Mouse (Mus musculus): ENCODE data around the gene Psmc3ip. TPM values are rescaled to one million over a fixed set of nuclear protein-coding genes. Genes with fewer than 3 reads are reported as not detected.

The Psmc3ip gene
- total and polyA plus RNA-seq, 2 experiments from 2014 or later: 9.5 to 19.2 TPM

DNA sequence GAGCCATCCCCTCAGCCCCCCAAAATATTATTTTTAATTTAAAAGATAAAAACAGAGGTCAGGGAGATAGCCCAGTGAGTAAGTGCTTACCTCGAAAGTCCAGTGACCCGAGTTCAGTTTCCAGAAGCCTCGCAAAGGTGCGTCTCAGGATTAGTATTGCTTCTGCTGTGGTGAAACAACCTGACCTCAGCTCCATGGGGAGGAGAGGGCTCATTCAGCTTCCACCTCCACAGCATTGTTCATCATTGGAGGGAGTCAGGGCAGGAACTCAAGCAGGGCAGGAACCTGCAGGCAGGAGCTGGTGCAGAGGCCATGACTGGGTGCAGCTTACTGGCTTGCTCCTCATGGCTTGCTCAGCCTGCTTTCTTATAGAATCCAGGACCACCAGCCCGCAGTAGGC is 34.2 kb downstream of the Psmc3ip start:
- Histone ChIP-seq H3K27me3 (ENCODE audit: insufficient read depth, low read length) (no peaks in the 10 kb centered on the region), H3K4me2 (ENCODE audit: low read depth) (no peak overlapping the region), H3K36me3 (ENCODE audit: insufficient read depth) (peaks cover 68% of the 10 kb centered on the region), H3K4me3 (ENCODE audit: low read depth, low read length) (no peak overlapping the region), H3K9me3 (ENCODE audit: low read length) (no peaks in the 10 kb centered on the region), H3K4me1 (ENCODE audit: insufficient read depth) (no peaks in the 10 kb centered on the region), H3K9ac (no peak overlapping the region), H3K27ac (ENCODE audit: low read depth, low read length) (no peak overlapping the region)
- TF ChIP-seq CTCF (IDR thresholded peaks at IDR 0.05; ENCODE audit: low read depth): no peak
- 87% methylated on average over 5 of the region's 5 CpGs for WGBS
- DNase-seq (no peak), ATAC-seq (no peak)

GRCm38 (mm10) chr11:101060126-101060525 is 35.1 kb downstream of the Psmc3ip start:
- 74% methylated on average over 8 of the region's 8 CpGs for WGBS
- no peaks in the 10 kb centered on the region for H3K9me3 ChIP-seq (ENCODE audit: low read length)
- H3K4me2 ChIP-seq (ENCODE audit: low read depth): no peak overlapping the region
- H3K36me3 ChIP-seq (ENCODE audit: insufficient read depth): peaks cover 78% of the 10 kb centered on the region
- ATAC-seq (no peak), DNase-seq (no peak)
- H3K4me3 ChIP-seq (ENCODE audit: low read depth, low read length): no peak overlapping the region
- no peak overlapping the region for H3K9ac ChIP-seq
- no peak overlapping the region for H3K27ac ChIP-seq (ENCODE audit: low read depth, low read length)
- TF ChIP-seq CTCF (IDR thresholded peaks at IDR 0.05; ENCODE audit: low read depth): no peak
- no peaks in the 10 kb centered on the region for H3K4me1 ChIP-seq (ENCODE audit: insufficient read depth)
- H3K27me3 ChIP-seq (ENCODE audit: insufficient read depth, low read length): no peaks in the 10 kb centered on the region

GRCm38 (mm10) chr11:101059473-101059872 is 35.8 kb downstream of the Psmc3ip start:
- no peak for ATAC-seq
- Histone ChIP-seq H3K9me3 (ENCODE audit: low read length) (no peaks in the 10 kb centered on the region), H3K4me2 (ENCODE audit: low read depth) (no peak overlapping the region), H3K27ac (ENCODE audit: low read depth, low read length) (no peak overlapping the region), H3K4me3 (ENCODE audit: low read depth, low read length) (no peak overlapping the region), H3K36me3 (ENCODE audit: insufficient read depth) (peaks cover 81% of the 10 kb centered on the region), H3K4me1 (ENCODE audit: insufficient read depth) (no peaks in the 10 kb centered on the region), H3K9ac (no peak overlapping the region), H3K27me3 (ENCODE audit: insufficient read depth, low read length) (no peaks in the 10 kb centered on the region)
- TF ChIP-seq CTCF (IDR thresholded peaks at IDR 0.05; ENCODE audit: low read depth): no peak
- 70% methylated on average over 10 of the region's 10 CpGs for WGBS
- DNase-seq: no peak

GRCm38 (mm10) chr11:101058726-101059125 is 36.5 kb downstream of the Psmc3ip start:
- no peak for DNase-seq
- Histone ChIP-seq H3K27me3 (ENCODE audit: insufficient read depth, low read length) (no peaks in the 10 kb centered on the region), H3K27ac (ENCODE audit: low read depth, low read length) (no peak overlapping the region), H3K9ac (no peak overlapping the region), H3K4me2 (ENCODE audit: low read depth) (no peak overlapping the region), H3K9me3 (ENCODE audit: low read length) (no peaks in the 10 kb centered on the region), H3K36me3 (ENCODE audit: insufficient read depth) (peaks cover 83% of the 10 kb centered on the region), H3K4me1 (ENCODE audit: insufficient read depth) (no peaks in the 10 kb centered on the region), H3K4me3 (ENCODE audit: low read depth, low read length) (no peak overlapping the region)
- no peak for ATAC-seq
- no peak for TF ChIP-seq CTCF (IDR thresholded peaks at IDR 0.05; ENCODE audit: low read depth)
- 76% methylated on average over 5 of the region's 5 CpGs for WGBS

DNA sequence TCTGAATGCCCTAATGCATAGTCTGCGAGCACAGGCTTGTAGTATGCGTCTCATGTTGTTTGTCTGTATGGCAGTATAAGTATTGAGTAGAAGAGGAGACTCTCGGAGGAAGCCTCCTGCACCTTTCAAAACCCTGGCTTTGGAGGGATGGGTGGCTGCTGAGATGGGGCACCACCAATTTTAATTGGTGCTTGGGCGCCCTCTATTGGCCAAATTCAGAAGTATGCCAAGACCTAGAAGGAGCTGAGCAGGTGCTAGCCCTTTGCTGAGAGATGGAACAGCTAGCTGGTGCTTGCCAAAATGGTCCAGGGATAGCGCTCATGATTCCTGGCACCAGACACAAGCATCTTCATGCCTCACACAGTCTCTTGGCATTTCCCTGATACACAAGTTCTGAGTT is 37.4 kb downstream of the Psmc3ip start:
- Histone ChIP-seq H3K9ac (no peak overlapping the region), H3K36me3 (ENCODE audit: insufficient read depth) (peaks cover 81% of the 10 kb centered on the region), H3K4me3 (ENCODE audit: low read depth, low read length) (no peak overlapping the region), H3K27me3 (ENCODE audit: insufficient read depth, low read length) (no peaks in the 10 kb centered on the region), H3K9me3 (ENCODE audit: low read length) (no peaks in the 10 kb centered on the region), H3K27ac (ENCODE audit: low read depth, low read length) (no peak overlapping the region), H3K4me1 (ENCODE audit: insufficient read depth) (no peaks in the 10 kb centered on the region), H3K4me2 (ENCODE audit: low read depth) (no peak overlapping the region)
- DNase-seq (peak; percentile 87), ATAC-seq (peak; percentile 71)
- WGBS: 32% methylated on average over 5 of the region's 5 CpGs
- peak; percentile 85 for TF ChIP-seq CTCF (IDR thresholded peaks at IDR 0.05; ENCODE audit: low read depth)

GRCm38 (mm10) chr11:101056885-101057284 is 38.4 kb downstream of the Psmc3ip start:
- Histone ChIP-seq H3K4me1 (ENCODE audit: insufficient read depth) (no peaks in the 10 kb centered on the region), H3K4me3 (ENCODE audit: low read depth, low read length) (no peak overlapping the region), H3K4me2 (ENCODE audit: low read depth) (no peak overlapping the region), H3K9ac (no peak overlapping the region), H3K9me3 (ENCODE audit: low read length) (no peaks in the 10 kb centered on the region), H3K36me3 (ENCODE audit: insufficient read depth) (peaks cover 86% of the 10 kb centered on the region), H3K27me3 (ENCODE audit: insufficient read depth, low read length) (no peaks in the 10 kb centered on the region), H3K27ac (ENCODE audit: low read depth, low read length) (no peak overlapping the region)
- DNase-seq: no peak
- no peak for TF ChIP-seq CTCF (IDR thresholded peaks at IDR 0.05; ENCODE audit: low read depth)
- no peak for ATAC-seq
- WGBS: 50% methylated on average over 8 of the region's 8 CpGs

- Histone ChIP-seq H3K27me3 (ENCODE audit: insufficient read depth, low read length) (no peaks in the 10 kb centered on the region), H3K9me3 (ENCODE audit: low read length) (no peaks in the 10 kb centered on the region), H3K27ac (ENCODE audit: low read depth, low read length) (no peak overlapping the region), H3K4me1 (ENCODE audit: insufficient read depth) (no peaks in the 10 kb centered on the region), H3K36me3 (ENCODE audit: insufficient read depth) (peaks cover 86% of the 10 kb centered on the region), H3K4me2 (ENCODE audit: low read depth) (no peak overlapping the region), H3K9ac (no peak overlapping the region), H3K4me3 (ENCODE audit: low read depth, low read length) (no peak overlapping the region)
- ATAC-seq (no peak), DNase-seq (no peak)
- no peak for TF ChIP-seq CTCF (IDR thresholded peaks at IDR 0.05; ENCODE audit: low read depth)
- 82% methylated on average over 14 of the region's 14 CpGs for WGBS
Measured at GRCm38 (mm10) chr11:101055418-101055817, 39.8 kb downstream of the Psmc3ip start.

DNA sequence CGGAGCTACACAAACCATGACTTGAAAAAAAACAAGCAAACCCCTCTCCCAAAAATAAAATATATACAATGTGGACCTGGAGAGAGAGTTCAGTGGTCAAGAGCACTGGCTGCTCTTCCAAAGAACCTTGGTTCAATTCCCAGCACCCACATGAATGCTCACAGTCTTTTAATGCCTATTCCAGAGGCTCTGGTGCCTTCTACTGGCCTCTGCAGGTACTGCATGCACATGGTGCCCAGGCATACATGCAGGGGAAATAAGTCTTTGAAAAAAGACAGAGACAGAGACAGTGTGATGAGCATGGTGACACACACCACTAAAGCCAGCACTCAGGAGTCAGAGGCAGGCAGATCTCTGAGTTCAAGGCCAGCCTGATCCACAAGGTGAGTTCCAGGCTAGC is 41.3 kb downstream of the Psmc3ip start:
- WGBS: 97% methylated on average over 1 of the region's 1 CpGs

More for the DNA sequence above, 41.3 kb downstream of the Psmc3ip start:
- Histone ChIP-seq H3K9ac (no peak overlapping the region), H3K4me1 (ENCODE audit: insufficient read depth) (no peaks in the 10 kb centered on the region), H3K36me3 (ENCODE audit: insufficient read depth) (peaks cover 90% of the 10 kb centered on the region), H3K27me3 (ENCODE audit: insufficient read depth, low read length) (no peaks in the 10 kb centered on the region), H3K4me3 (ENCODE audit: low read depth, low read length) (no peak overlapping the region), H3K4me2 (ENCODE audit: low read depth) (no peak overlapping the region), H3K9me3 (ENCODE audit: low read length) (no peaks in the 10 kb centered on the region), H3K27ac (ENCODE audit: low read depth, low read length) (no peak overlapping the region)
- no peak for ATAC-seq
- no peak for DNase-seq
- peak; percentile 55 for TF ChIP-seq CTCF (IDR thresholded peaks at IDR 0.05; ENCODE audit: low read depth)
